Mouse (Mus musculus) gonadal fat pad, adult 2 months (tissue): ENCODE measurements around the gene Tgfbr3. TPM values are rescaled to one million over a fixed set of nuclear protein-coding genes. Genes with fewer than 3 reads are reported as not detected.
A peak's percentile ranks its signal among the peaks of the same experiment; 100 is the strongest.
"Not testable (repeated sequence)": the region's sequence is repeated elsewhere in the genome, so short reads cannot be mapped to it uniquely, and the experiment has no call there.

Experiments used
- DNase-seq: peaks from one replicate; pipeline ENCODE4 v3.0.0-alpha.2; 2012; ENCODE audit warnings: low read depth
- polyA plus RNA-seq: library from polyadenylated mRNA; depleted of rRNA; stranded (reverse); fragments of >200 nt; gene quantifications from 2 replicates; pipeline ENCODE4 v1.2.3, GENCODE M21; 2012

The Tgfbr3 gene
- polyA plus RNA-seq, 1 experiment: 27.1 TPM

DNA sequence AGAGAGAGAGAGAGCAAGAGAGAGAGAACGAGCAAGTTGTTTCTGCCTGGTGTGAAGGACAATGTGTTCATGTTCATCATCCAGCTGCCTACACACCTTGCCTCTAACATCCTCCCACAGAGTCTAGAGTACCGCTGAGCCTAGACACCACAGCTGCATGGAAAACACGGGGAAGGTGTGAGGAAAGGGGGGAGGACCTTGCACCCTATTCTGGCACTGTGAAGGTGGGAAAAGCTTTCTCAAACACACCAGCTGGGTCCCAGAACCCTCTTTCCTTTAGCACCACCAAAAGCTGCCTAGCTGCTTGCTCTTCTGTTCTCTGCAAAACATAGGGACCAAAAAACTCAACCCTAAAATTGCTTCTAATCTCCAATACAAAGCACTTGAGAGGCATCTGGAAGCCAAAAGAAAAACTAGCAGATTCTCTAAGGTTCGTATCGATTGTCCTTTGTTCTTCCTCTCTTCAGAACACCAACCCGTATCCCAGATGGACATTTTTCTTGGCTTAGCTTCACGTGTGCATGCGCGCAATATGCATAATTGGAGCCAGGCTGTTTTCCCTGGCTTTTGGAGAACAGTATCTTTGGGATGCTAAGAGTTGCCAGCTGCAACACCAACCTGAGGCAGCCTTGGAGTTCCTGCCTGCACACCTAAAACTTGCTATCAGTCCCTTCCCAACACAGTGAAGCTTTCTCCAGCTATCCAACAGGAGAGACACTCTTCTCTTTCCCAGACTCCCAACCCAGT is 6.7 kb downstream of the Tgfbr3 start:
- DNase-seq: no peak

GRCm38 (mm10) chr5:107279263-107279662 is 10.2 kb downstream of the Tgfbr3 start:
- no peak for DNase-seq

GRCm38 (mm10) chr5:107276186-107276585 is 13.2 kb downstream of the Tgfbr3 start:
- no peak for DNase-seq

DNA sequence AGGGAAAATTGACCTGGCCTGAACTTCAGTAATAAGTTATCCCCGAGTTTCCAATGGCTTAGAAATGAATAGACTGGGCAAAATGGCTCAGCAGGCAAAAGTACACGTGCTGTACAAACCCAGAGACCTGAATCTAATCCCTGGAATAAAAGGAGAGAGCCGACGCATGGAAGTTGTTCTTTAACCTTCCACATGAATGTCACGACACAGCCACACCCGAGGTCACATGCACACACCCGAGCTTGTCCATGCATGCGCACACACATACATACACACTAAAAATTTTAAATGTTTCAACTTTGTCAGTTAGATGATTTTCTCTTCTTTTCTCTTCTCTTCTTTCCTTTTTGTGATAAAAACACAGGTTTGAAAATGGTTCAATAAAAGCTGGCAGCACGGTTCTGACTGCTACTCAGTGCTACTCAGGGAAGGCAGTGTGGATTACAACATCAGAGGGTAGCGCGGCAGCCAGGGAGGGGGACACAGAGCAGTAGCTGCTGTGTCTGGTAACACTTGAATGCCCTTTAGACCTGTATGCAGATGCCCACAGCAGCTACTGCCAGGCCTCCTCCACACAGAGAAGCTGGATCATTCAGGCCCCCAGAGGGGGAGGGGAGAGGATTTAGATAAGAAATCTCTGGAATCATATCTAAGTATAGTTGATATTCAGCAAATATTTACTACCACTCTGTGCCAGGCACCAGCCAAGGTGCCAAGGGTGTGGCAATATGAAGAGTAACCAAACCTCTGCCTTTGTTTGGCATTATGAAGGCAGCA is 17.0 kb downstream of the Tgfbr3 start:
- DNase-seq: no peak

DNA sequence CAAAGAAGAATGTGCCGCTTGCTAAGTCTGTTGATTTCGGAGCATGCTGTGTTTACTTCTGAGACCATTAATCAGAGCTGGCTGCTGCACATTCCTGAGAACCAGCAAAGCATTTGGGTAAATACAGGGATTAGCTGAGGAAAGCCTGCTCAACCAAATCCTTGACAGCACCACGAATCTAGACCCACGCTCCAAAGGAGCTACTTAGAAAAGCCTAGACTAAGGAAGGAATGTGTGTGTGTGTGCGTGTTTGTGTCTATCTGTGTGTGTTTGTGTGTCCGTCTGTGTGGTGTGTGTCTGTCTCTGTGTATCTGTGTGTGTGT is 20.5 kb downstream of the Tgfbr3 start:
- no peak for DNase-seq

DNA sequence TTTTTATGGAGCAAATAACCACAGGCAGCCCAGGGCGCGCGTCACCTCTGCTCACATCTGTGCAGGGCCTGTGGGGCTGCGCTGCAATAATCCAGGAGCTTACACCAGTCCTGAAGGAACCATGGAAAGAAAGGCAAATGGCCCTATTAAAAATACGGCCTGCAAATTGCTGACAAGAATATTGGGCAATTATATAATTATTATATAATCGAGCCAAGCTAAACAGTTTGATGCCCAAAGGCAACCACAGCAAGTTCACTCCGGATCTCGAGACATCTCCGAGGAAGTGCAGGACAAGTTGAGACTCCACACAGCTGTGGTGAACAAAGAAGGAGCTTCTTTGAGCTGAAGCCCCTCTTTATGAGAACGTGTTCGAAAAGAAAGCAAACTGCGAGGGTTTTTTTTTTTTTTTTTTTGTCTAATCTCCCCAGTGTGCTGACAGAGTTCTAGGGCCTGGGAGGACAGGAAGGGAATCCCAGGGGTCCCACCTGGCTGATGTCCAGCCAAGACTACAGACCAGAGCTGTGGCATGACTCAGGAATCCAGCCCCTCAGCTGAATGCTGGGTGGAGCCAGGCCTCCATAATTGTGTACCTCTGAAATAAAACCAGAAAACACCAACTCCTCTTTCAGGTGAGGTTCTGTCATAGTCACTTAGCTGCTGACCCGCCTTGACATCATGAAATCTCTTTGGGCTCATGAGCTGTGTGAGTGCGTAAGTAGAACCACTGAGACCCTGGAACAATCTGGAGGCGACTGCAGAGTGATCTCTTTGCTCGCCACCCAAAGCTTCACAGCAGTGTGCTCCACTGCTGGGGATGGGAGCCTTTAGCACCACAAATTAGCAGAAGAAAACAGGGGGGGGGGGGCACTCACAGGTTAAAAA is 21.1 kb downstream of the Tgfbr3 start:
- peak; percentile 88 for DNase-seq

DNA sequence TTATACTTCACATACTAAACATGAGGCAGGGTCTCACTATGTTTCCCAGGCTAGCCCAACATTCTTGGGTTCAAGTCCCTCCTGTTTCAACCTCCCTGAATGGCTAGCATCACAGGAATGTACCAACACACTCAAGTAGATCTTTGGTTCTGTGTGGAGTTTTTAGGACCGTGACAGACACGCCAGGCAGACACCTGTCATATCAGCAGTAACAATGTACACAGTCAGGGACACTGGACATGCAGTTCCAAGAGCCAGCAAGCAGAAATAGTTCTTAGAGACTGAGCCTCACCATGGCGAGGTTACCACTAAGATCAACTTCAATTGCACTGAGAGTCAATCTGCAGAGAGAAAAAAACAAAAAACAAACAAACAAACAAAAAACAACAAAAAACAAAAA is 22.9 kb downstream of the Tgfbr3 start:
- DNase-seq: no peak

GRCm38 (mm10) chr5:107264426-107265360 is 24.7 kb downstream of the Tgfbr3 start:
- DNase-seq: no peak

GRCm38 (mm10) chr5:107263836-107264235 is 25.6 kb downstream of the Tgfbr3 start:
- no peak for DNase-seq

DNA sequence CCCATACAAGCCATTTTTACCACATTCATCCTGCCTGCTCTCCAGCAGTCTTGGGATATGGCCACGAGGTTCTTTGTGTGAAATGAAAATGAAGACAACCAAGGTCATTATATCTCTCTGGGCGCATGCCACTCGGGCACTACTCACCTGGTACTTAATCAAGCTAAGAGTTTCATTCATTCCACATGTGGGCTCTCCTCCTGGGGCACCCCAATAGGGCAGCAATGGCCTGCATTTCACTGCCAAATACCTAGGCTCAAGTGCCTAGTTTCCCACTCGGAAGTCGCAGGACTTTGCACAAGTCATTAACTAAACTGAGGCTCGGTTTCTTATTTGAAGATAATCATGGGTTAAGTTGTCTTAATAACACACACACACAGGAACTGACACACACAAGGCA is 27.5 kb downstream of the Tgfbr3 start:
- DNase-seq: no peak

GRCm38 (mm10) chr5:107260708-107261495 is 28.5 kb downstream of the Tgfbr3 start:
- no peak for DNase-seq

DNA sequence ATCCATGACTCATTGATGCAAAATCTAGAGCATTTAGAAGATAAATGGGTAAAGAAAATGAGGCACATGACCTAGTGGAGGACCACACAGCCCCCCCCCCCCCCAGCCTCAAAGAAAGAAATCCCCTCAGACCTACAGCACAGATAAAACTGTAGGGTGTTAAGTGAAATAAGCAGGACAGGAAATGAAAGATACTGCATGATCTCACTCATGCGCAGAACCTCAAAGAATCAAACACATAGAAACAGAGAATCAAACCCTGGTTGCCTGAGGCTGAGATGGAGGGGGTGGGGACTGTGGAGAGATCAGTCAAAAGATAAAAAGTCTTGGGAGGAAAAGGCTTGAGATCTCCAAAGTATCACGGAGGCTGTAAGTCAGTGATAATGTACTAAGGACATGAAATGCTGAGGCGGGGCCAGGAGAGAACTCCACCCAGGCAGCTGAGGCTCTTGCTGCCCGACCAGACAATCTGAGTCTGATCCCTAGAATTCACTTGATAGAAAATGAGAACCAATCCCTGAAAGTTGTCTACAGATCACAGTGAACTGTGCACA is 29.9 kb downstream of the Tgfbr3 start:
- no peak for DNase-seq

DNA sequence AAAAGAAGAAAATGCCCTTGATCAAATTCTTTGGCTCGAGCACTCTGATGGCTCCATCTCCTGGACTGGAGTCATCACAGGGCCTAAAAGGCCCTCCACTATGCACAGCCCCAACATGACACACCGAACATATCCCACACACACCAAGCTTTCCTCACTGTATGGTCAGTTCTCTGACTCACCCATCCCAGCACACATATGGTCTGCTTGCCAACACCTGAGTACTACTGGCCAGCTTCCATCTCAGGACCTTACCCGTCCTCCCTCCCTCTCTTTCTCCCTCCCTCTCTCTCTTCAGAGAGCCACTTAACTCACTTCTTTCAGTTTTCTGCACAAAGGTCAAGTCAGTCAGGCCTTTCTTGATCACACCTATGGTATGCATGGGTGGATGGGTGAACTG is 36.0 kb downstream of the Tgfbr3 start:
- DNase-seq: no peak

GRCm38 (mm10) chr5:107252435-107252834 is 37.0 kb downstream of the Tgfbr3 start:
- no peak for DNase-seq

DNA sequence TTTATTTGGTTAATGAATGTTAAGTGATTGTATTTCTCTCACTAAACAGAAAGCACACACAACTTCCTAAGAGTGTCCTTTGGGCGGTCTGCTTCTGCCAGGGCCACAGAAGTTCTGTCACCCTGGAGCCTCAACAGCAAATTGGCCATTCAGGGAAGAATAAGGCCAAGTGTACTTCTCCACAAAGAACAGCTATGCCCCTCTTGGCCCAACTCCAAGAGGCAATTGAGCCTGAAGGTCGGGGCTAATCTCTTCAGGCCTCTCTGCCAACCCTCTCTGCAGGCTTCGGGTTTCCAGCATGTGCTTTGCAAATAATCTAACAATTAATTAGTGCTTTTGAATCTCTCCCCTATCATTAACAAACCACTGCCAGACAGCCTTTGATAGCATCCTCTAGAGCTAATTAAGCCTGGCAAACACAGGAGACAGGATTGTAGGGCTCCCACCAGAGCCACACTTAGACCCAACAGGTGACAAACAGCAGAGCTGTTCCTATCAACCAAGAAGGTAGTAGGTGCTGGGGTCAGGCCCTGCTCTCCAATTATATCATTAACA is 37.6 kb downstream of the Tgfbr3 start:
- DNase-seq: no peak

- no peak for DNase-seq
Observed at GRCm38 (mm10) chr5:107250548-107251272, 38.7 kb downstream of the Tgfbr3 start.

DNA sequence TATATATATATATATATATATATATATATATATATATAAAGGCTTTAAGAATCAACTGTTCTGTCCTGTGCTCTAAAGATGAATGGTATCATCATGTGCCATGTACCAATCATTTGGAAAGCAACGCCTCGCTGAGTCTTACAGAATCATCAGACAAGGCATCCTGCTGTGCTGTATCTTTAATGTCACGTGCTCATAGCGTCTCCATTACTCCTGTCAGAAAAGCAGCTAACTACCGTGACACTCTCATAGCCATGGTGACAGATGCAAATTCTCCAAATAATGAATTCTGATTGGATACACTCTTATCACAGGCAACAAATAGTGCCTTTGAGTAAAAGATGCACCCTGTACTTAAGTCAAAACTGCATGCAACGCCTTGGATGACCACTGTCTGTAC is 40.7 kb downstream of the Tgfbr3 start:
- DNase-seq: no peak

- not testable (repeated sequence) for DNase-seq
Observed at GRCm38 (mm10) chr5:107248302-107248701, 41.1 kb downstream of the Tgfbr3 start.

DNA sequence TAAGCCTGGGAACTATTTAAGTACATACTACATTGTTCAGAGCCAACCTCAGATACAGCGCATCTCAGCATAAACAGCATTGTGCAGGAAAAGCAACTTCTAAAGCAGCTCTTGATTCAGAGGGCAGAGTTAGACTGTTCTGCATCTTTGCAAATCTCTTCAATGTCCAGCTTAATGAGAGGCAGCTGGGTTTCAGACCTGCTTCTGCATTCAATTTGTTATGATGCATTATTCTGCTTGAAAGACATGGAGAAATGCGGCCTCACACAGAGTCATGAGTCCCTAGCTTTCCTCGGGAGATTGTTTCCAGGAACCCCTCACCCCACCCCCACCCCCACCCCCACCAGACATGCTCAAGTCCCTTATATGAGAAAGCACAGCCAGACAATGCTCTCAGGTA is 41.6 kb downstream of the Tgfbr3 start:
- DNase-seq: no peak
